Mouse (Mus musculus): Measurements from ENCODE around the gene Ebf4. TPM values are rescaled to one million over a fixed set of nuclear protein-coding genes. Genes with fewer than 3 reads are reported as not detected.
A peak's percentile ranks its signal among the peaks of the same experiment; 100 is the strongest.

Gene Ebf4
- total RNA-seq, 4 experiments from 2014 or later: 0.20 to 0.78 (median 0.58) TPM

DNA sequence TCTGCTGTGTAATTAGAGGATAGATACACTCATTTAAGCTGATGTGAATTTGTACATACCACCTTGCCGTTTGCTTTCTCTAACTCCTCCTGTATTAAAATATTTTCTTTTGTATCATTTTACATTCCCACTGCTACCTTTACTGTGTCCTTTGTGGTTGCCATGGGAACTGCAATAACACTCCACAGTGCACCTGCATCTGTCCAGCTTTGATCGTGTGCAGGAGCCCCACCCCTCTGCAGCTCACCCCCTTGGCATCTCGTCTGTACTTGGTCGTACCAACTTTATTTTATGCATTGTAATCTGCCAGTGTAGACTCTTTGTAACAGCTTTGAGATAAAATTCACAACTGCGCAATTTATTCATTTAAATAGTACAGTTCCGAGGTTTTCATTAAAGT is 88.9 kb downstream of the Ebf4 start:
- no peak for DNase-seq (ENCODE audit: low spot score)

- no peak for DNase-seq (ENCODE audit: low spot score)
These were observed 91.2 kb downstream of the Ebf4 start for GRCm38 (mm10) chr2:130386212-130386611.

GRCm38 (mm10) chr2:130388796-130389195 is 93.8 kb downstream of the Ebf4 start:
- no peak for DNase-seq (ENCODE audit: low spot score)

GRCm38 (mm10) chr2:130390993-130391625 is 96.1 kb downstream of the Ebf4 start:
- DNase-seq (ENCODE audit: low spot score): no peak

DNA sequence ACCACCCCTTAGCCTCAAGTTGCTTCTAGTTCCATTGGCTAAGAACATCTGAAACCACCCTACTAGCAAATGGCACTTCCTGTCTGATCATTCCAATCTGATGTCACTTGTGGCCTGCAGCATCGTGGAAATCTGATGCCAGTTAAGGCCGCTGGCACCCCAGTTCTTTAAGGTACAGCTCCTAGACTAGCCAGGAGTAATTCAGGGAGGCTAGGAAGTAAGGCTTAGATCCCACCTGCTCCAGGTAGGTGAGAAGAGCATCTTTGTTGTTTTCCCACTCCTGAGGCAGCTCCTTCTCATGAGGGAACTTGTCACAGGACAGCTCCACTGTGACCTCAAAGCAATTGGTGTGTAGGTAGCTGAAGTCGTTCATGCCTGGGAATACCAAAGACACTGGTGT is 97.9 kb downstream of the Ebf4 start:
- no peak for DNase-seq (ENCODE audit: low spot score)

GRCm38 (mm10) chr2:130395696-130396095 is 100.7 kb downstream of the Ebf4 start:
- DNase-seq (ENCODE audit: low spot score): no peak

DNA sequence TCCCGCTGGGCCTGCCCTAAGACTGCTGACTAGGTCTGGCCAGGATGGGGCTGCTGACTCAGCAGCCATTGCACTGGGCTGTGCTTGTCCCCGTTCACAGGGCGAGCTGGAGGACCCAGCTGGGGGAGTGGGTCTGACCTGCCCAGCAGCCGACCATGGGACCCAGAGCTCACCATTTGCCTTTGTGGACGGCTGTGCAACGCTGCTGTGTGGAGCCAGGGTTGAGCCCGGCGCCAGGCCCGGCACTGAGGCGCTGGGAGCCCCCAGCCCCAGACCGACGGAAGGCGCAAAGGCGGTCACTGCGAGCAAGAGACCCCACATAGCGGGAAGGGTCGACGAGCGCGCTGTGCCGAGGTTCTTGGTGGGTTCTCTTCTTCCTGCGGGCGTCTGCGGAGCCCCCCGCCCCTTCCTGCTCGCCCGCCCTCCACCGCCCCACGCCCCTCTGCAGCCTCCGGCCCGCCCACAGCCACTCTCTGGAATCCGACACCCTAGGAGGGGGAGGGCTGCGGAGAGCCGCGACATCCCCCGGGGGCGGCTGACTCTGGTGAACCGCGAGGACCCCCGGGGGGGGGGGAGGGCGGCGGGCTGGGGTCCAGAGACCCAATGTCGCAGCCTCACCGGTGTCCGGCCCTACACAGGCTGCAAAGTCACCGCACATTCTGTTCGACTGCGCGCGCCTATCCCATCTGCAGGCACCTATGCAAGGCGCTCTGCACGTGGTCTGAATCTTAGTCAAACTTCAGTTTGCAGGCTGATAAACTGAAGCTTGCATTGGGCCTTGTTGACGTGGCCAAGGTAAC is 102.4 kb downstream of the Ebf4 start, which contains the start of gene Cpxm1:
TSS of gene Cpxm1 (minus strand) at position 389 of the 800 bp plus-strand sequence.
- DNase-seq (ENCODE audit: low spot score): no peak

DNA sequence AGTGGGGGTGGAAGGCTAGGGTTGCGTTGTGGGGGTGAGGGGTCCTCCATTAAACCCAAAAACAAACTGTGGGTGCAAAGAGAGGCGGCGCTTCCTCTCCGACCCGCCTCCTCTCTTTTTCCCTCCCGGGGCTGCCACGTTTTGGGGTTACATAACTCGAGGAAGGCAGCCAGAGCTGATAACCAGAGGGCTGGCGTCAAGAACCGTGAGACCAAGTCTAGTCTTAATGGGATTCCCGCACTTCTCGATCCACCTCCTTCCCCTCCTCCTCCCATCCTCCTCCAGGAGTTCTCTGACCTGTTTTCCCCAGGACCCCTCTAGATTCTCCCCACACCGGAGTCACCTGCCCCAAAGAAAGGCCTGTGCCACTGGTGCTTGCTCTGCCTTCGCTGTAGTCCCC is 103.1 kb downstream of the Ebf4 start:
- peak; percentile 42 for DNase-seq (ENCODE audit: low spot score)

GRCm38 (mm10) chr2:130400046-130400445 is 105.1 kb downstream of the Ebf4 start:
- no peak for DNase-seq (ENCODE audit: low spot score)

- no peak for DNase-seq (ENCODE audit: low spot score)
These were observed 106.9 kb downstream of the Ebf4 start for GRCm38 (mm10) chr2:130401891-130402290.

DNA sequence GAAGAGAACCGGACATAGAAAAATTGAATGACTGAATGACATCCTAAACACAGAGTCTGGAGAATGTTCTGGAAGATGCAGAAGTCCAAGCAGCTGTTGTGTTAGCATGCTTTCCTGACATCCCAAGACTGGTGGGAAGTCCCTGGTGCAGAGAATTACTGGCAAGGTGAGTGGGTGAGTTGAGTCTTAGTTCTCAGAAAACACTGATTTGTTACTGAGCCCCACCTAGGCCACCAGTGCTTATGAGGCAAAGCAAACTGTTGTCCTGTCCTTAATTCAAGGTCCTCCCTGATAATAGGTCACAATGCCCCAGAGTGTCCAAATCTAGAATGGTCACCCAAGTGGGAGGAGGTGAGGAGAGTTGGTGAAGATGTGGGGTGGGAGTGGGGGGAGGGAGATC is 110.0 kb downstream of the Ebf4 start, which contains the start of the genes Gm28372 and 1700020A23Rik:
TSS of gene Gm28372 (plus strand) at position 301 of the 400 bp plus-strand sequence.
TSS of gene 1700020A23Rik (plus strand) at position 321 of the 400 bp plus-strand sequence.
- no peak for DNase-seq (ENCODE audit: low spot score)

GRCm38 (mm10) chr2:130406178-130406577 is 111.2 kb downstream of the Ebf4 start, which contains the start of gene Tmem239:
TSS of gene Tmem239 (plus strand) at chr2:130406478.
- DNase-seq (ENCODE audit: low spot score): no peak

DNA sequence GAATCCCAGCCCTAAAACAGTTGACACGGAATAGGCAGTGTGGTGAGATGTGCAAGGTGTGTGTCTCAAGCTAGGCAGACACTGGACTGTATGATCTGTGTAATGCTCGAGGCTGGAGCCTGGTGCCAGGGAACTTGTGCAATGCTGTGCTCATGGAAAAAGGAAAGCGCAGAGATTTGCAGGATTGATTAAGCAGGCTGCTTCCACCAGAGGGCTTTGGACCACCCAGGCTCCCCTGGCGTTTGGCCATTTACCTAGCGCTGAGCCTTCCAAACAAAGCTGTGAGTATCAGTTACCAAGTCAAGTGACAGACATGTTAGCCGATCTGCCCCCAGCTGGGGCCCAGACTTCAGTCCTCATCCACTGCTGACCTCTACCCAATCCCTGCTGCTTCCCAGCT is 113.2 kb downstream of the Ebf4 start:
- DNase-seq (ENCODE audit: low spot score): no peak

DNA sequence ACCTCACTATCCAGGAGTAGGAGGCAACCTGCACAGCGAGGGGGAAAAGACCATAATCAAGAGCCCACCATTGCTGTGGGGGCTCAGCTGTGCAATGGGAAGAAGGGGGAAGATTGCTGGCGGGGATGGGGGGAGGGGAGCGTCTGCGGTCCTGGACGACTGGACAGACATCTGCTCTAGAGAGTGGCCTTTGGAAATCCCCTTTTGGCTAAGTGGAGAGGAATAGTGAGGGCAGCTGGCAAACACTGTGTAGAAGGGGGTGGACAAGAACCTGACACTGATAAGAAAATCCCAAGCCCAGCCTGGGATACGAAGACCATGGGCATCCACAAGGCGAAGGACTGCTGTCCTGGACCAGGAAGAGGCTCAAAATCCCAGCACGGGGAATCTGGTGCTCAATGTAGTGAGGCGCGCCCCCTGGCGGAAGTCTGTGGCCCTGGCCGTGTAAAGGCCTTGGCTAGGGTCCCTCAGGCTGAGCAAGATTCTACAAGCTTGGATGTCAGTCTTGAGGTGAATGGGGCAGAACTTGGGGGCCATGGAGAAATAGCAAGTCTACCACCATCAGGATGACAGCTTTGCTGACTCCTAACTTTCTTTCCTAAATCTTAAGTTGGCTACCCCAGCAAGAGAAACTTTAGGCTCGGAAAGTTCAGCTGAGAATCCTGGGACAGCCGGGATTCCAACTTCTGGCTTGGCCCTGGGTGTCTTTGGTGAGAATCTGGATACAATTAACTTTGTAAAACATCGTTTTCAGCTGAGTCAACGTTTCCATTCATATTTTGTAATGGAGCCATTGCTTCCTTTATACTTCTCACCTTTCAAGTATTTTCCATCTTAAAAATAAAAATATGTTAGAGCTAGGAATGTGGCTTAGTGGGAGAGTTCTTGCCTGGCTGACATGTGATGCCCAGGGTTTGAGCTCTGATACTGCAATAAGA is 116.9 kb downstream of the Ebf4 start:
- DNase-seq (ENCODE audit: low spot score): peak; percentile 81

DNA sequence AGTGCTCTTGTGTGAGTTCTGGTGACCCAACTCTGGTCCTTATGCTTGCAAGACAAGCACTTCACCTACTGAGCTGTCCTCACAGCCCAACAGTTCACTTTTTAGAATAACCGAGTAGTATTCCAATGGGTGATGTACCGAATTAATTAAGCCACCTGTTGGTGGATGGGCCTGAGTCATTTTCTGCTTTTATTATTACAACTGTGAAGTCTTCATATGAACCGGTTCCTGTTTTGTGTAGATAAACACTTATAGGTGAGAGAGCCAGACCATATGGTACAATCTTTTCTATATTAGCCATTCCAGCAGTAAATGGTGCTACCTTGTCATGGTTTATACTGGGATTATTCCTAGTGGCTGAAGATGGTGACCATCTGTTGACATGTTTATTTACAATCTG is 117.8 kb downstream of the Ebf4 start:
- DNase-seq (ENCODE audit: low spot score): no peak

GRCm38 (mm10) chr2:130414094-130414856 is 119.3 kb downstream of the Ebf4 start:
- no peak for DNase-seq (ENCODE audit: low spot score)

Other genes starting within 250 kb of the Ebf4 start
- gene Tgm6, start 182.8 kb upstream of the Ebf4 start, total RNA-seq (2022): not detected
- 100 to 1,000 TPM; 111 to 128 (median 122) TPM for gene Snrpb, start 115.8 kb upstream of the Ebf4 start, total RNA-seq (2022)
- gene Tmc2, start 100.0 kb upstream of the Ebf4 start, total RNA-seq (2022): not detected
- 10 to 100 TPM; 25.5 to 44.1 (median 28.0) TPM for gene Nop56, start 20.7 kb upstream of the Ebf4 start, total RNA-seq (2022)
- gene Idh3b, start 10.6 kb upstream of the Ebf4 start, total RNA-seq (2022): 100 to 1,000 TPM; 719 to 848 (median 777) TPM
- gene Cpxm1, start 102.4 kb downstream of the Ebf4 start, total RNA-seq (2022): 1 to 10 TPM; 2.6 to 5.2 (median 3.8) TPM
- not detected for gene Gm28372, start 110.1 kb downstream of the Ebf4 start, total RNA-seq (2022)
- not detected for gene 1700020A23Rik, start 110.1 kb downstream of the Ebf4 start, total RNA-seq (2022)
- not detected for gene Tmem239, start 111.3 kb downstream of the Ebf4 start, total RNA-seq (2022)
- 10 to 100 TPM; 21.6 to 28.9 (median 24.7) TPM for gene Vps16, start 129.2 kb downstream of the Ebf4 start, total RNA-seq (2022)
- 1 to 10 TPM; 6.1 to 7.2 (median 6.5) TPM for gene Pced1a, start 129.5 kb downstream of the Ebf4 start, total RNA-seq (2022)
- 10 to 100 TPM; 44.2 to 48.0 (median 46.4) TPM for gene Ptpra, start 155.1 kb downstream of the Ebf4 start, total RNA-seq (2022)